Mouse (Mus musculus) lung, embryonic 15.5 days (tissue): ENCODE data around the gene 4930404H24Rik. TPM values are rescaled to one million over a fixed set of nuclear protein-coding genes. Genes with fewer than 3 reads are reported as not detected.
A peak's percentile ranks its signal among the peaks of the same experiment; 100 is the strongest.

Experiments used
- ATAC-seq: fragments of 200-750 bp; cut with Nextera tagmentation; 2 replicates; pipeline ENCODE4 v1.8.0; 2017; ENCODE audit warnings: moderate number of reproducible peaks, borderline replicate concordance; ENCODE audit not compliant: low FRiP score, low TSS enrichment; ENCODE audit errors: extremely low read depth
- H3K27ac ChIP-seq: fragments of 300-500 bp; sonication (generic); 2 replicates; pipeline ENCODE4 v1.5.1; 2015; ENCODE audit warnings: moderate library complexity, mild to moderate bottlenecking, inconsistent platforms
- H3K27me3 ChIP-seq: fragments of 300-500 bp; sonication (generic); 2 replicates; pipeline ENCODE4 v1.6.1; 2015; ENCODE audit warnings: inconsistent platforms
- H3K36me3 ChIP-seq: fragments of 300-500 bp; sonication (generic); 2 replicates; pipeline ENCODE4 v1.6.1; 2015; ENCODE audit warnings: inconsistent platforms
- H3K4me1 ChIP-seq: fragments of 300-500 bp; sonication (generic); 2 replicates; pipeline ENCODE4 v1.6.1; 2015; ENCODE audit warnings: inconsistent platforms
- H3K4me2 ChIP-seq: fragments of 300-500 bp; sonication (generic); 2 replicates; pipeline ENCODE4 v1.6.1; 2015; ENCODE audit warnings: inconsistent platforms, mild to moderate bottlenecking, moderate library complexity
- H3K4me3 ChIP-seq: fragments of 300-500 bp; sonication (generic); 2 replicates; pipeline ENCODE4 v1.5.1; 2015; ENCODE audit warnings: mild to moderate bottlenecking, inconsistent platforms
- H3K9ac ChIP-seq: fragments of 300-500 bp; sonication (generic); 2 replicates; pipeline ENCODE4 v1.6.1; 2015; ENCODE audit warnings: inconsistent platforms
- H3K9me3 ChIP-seq: fragments of 300-500 bp; sonication (generic); 2 replicates; pipeline ENCODE4 v1.6.1; 2016; ENCODE audit warnings: inconsistent platforms
- WGBS: fragments of 180-500 bp; shearing (Covaris S2); methylation state at CpG from one replicate; pipeline ENCODE4 v1.1.7; 2015; 5-methylcytosine and 5-hydroxymethylcytosine counted together
- polyA plus RNA-seq: library from polyadenylated mRNA; unstranded; fragments of >200 nt; fragmentation: Nextera tagmentation; extraction: Ambion mirVana; gene quantifications from 2 replicates; pipeline ENCODE4 v1.2.1, GENCODE M21; 2015

4930404H24Rik gene
- polyA plus RNA-seq = not detected in 2 replicates

DNA sequence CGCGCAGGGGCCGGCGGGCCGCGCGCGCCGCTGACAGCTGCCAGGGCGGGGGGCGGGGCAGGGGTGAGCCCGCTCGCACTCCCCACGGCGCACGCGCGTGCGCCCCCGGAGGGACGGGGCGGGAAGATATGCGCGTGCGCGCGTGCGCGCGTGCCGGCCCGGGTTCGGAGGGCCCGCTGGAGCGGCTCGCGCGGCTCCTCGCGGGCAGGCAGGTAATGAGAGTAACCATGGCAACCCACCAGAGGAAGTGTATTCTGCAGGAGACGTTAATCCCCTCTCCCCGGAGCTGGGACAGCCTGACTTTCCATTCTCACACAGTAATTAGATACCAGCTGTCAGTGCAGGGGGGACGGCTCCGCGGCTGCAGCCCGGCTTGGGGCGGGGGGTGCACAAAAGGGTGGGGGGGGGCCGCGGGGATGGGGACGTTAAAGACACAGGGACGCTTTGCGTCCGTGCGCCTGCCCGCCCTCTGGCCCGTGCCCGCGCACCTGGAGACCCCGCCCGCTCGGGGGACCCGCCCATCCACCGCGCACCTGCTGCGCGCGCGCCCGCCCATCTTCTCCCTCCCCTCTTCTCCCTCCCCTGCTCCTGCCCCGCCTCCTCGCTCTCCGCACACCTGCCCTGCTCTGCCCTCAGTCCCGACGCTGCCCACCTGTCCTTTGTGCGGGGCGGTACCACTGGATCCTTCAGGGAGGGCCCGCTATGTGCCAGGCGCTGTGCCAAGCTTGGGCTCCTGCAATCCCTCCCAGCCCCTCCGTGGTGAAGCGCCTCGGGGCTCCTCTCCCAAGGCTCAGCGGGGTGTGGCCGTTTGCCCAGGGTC, at the start of gene 4930404H24Rik:
Gene 4930404H24Rik (plus strand): TSS at position 218 of the 820 bp plus-strand sequence.
- Histone ChIP-seq H3K27me3 (peaks cover 15% of the 10 kb centered on the region), H3K4me1 (peaks cover 35% of the 10 kb centered on the region), H3K4me2 (peak within 1 kb of the TSS; percentile 98), H3K36me3 (no peaks in the 10 kb centered on the region), H3K4me3 (peak within 1 kb of the TSS; percentile 62), H3K9ac (peak within 1 kb of the TSS; percentile 59), H3K9me3 (no peaks in the 10 kb centered on the region), H3K27ac (peak within 1 kb of the TSS; percentile 42; the same call in 1 of the 2 replicates)
- under 1% methylated on average over 79 of the region's 83 CpGs for WGBS
- peak; percentile 73 for ATAC-seq

- Histone ChIP-seq H3K27ac (peak overlapping the region; percentile 97), H3K4me3 (peak overlapping the region; percentile 97), H3K4me1 (peaks cover 50% of the 10 kb centered on the region), H3K27me3 (no peaks in the 10 kb centered on the region), H3K9ac (peak overlapping the region; percentile 90), H3K9me3 (no peaks in the 10 kb centered on the region), H3K36me3 (no peaks in the 10 kb centered on the region), H3K4me2 (peak overlapping the region; percentile 98)
- WGBS = under 1% methylated on average over 59 of the region's 59 CpGs
- peak; percentile 36 for ATAC-seq
These were observed 49.0 kb upstream of the 4930404H24Rik start for GRCm38 (mm10) chr2:153443434-153444240.

GRCm38 (mm10) chr2:153444254-153445136, 48.1 kb upstream of the 4930404H24Rik start:
- Histone ChIP-seq H3K36me3 (no peaks in the 10 kb centered on the region), H3K27me3 (no peaks in the 10 kb centered on the region), H3K4me1 (peaks cover 43% of the 10 kb centered on the region), H3K4me3 (peak overlapping the region; percentile 97), H3K4me2 (peak overlapping the region; percentile 98), H3K9ac (peak overlapping the region; percentile 90), H3K9me3 (no peaks in the 10 kb centered on the region), H3K27ac (peak overlapping the region; percentile 97)
- under 1% methylated on average over 42 of the region's 64 CpGs for WGBS
- ATAC-seq = peak; percentile 68

- Histone ChIP-seq H3K4me2 (peak overlapping the region; percentile 98), H3K36me3 (no peaks in the 10 kb centered on the region), H3K4me1 (peaks cover 38% of the 10 kb centered on the region), H3K9ac (peak overlapping the region; percentile 73), H3K4me3 (peak overlapping the region; percentile 97), H3K27me3 (no peaks in the 10 kb centered on the region), H3K9me3 (no peaks in the 10 kb centered on the region), H3K27ac (peak overlapping the region; percentile 97)
- under 1% methylated on average over 59 of the region's 59 CpGs for WGBS
- ATAC-seq = peak; percentile 47
These were observed 47.2 kb upstream of the 4930404H24Rik start for GRCm38 (mm10) chr2:153445137-153446016.

DNA sequence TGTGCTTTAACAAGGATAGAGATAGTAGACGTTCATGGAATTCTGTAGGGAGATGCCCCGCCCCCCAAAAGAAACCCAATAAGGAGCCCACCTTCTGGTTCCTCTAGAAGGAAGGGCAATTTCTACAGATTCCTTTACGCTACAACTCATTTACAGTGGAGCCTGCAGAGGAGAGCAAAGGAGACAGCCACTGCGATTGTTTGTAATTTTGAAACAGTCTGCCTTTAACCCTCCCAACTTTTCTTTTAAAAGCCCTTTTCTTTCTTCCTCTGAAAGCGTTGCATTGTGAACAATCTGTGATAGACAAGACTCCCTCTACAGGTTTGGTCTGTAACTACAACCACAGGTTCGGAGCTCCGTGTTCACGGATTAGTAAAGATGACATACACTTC, 46.6 kb upstream of the 4930404H24Rik start:
- Histone ChIP-seq H3K9ac (peak overlapping the region; percentile 73), H3K9me3 (no peaks in the 10 kb centered on the region), H3K36me3 (no peaks in the 10 kb centered on the region), H3K27ac (peak overlapping the region; percentile 97), H3K4me1 (peaks cover 32% of the 10 kb centered on the region), H3K27me3 (no peaks in the 10 kb centered on the region), H3K4me2 (peak overlapping the region; percentile 98), H3K4me3 (peak overlapping the region; percentile 97)
- no peak for ATAC-seq
- 1% methylated on average over 8 of the region's 8 CpGs for WGBS

- Histone ChIP-seq H3K27me3 (no peaks in the 10 kb centered on the region), H3K27ac (no peak overlapping the region), H3K9ac (no peak overlapping the region), H3K4me3 (no peak overlapping the region), H3K4me2 (peak overlapping the region; percentile 98), H3K36me3 (no peaks in the 10 kb centered on the region), H3K4me1 (peaks cover 27% of the 10 kb centered on the region), H3K9me3 (no peaks in the 10 kb centered on the region)
- 22% methylated on average over 4 of the region's 4 CpGs for WGBS
- ATAC-seq = no peak
These were observed 46.1 kb upstream of the 4930404H24Rik start for GRCm38 (mm10) chr2:153446476-153446875.

- H3K9ac ChIP-seq = no peak overlapping the region
- H3K27ac ChIP-seq = no peak overlapping the region
- no peaks in the 10 kb centered on the region for H3K27me3 ChIP-seq
- ATAC-seq = no peak
- H3K4me1 ChIP-seq = peaks cover 15% of the 10 kb centered on the region
- H3K4me3 ChIP-seq = no peak overlapping the region
- H3K4me2 ChIP-seq = no peak overlapping the region
- no peaks in the 10 kb centered on the region for H3K36me3 ChIP-seq
- H3K9me3 ChIP-seq = no peaks in the 10 kb centered on the region
- WGBS = 42% methylated on average over 3 of the region's 3 CpGs
These were observed 44.9 kb upstream of the 4930404H24Rik start for GRCm38 (mm10) chr2:153447719-153448118.

- Histone ChIP-seq H3K36me3 (no peaks in the 10 kb centered on the region), H3K9ac (no peak overlapping the region), H3K4me1 (peaks cover 9% of the 10 kb centered on the region; the same call in 1 of the 2 replicates), H3K4me3 (no peak overlapping the region), H3K9me3 (no peaks in the 10 kb centered on the region), H3K4me2 (no peak overlapping the region), H3K27ac (no peak overlapping the region), H3K27me3 (no peaks in the 10 kb centered on the region)
- 73% methylated on average over 6 of the region's 6 CpGs for WGBS
- ATAC-seq = no peak
These were observed 44.1 kb upstream of the 4930404H24Rik start for GRCm38 (mm10) chr2:153448519-153448918.

DNA sequence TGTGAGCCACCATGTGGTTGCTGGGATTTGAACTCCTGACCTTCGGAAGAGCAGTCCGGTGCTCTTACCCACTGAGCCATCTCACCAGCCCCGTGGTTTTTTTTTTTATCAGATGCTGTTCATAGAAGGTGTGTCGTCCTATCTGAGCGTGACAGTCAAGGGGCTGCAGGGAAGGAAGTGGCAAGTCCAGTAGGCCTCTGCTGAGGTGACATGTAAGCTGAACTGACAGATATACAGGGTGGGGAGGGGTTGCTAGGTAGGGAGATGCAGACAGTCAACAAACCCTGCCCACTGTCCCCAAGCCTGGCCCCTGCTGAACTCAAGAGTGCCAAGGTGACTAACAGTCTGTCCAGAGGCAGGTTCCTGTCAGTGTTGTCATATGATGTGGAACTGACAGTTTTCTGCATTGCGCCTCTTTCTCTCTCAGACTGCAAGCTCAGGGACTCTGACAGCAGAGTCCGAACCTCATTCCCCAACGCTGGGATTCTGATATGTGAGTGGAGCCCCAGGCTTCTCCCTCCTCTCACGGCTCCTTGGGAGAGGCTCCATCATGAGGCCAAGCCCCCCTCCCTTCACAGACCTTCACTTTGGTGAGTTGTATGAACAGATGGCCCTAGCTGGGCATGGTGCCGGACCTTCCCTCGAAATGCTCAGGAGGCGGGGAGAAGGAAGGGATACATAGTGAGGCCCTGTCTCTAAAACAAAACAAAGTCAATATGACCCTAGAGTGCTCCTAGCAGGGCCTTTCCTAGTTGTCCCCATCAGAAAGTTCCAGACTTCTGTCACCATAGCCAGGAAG, 38.4 kb upstream of the 4930404H24Rik start:
- H3K4me1 ChIP-seq = peaks cover 14% of the 10 kb centered on the region; the same call in 1 of the 2 replicates
- 46% methylated on average over 12 of the region's 12 CpGs for WGBS
- H3K9me3 ChIP-seq = no peaks in the 10 kb centered on the region
- no peak; the same call in 1 of the 2 replicates for ATAC-seq
- H3K9ac ChIP-seq = no peak overlapping the region
- H3K4me2 ChIP-seq = no peak overlapping the region
- no peaks in the 10 kb centered on the region for H3K36me3 ChIP-seq
- H3K27me3 ChIP-seq = no peaks in the 10 kb centered on the region
- no peak overlapping the region for H3K4me3 ChIP-seq
- no peak overlapping the region for H3K27ac ChIP-seq
